Mouse (Mus musculus) stomach, postnatal 0 days (tissue): ENCODE measurements around the gene Trim12a.

Experiments used
- CTCF ChIP-seq: IDR thresholded peaks from 2 replicates; pipeline ENCODE4 v1.5.1; 2016; ENCODE audit warnings: antibody characterized with exemption, low read depth, mild to moderate bottlenecking, moderate library complexity
- EP300 ChIP-seq: optimal IDR thresholded peaks from 2 replicates; pipeline ENCODE3; 2016; ENCODE audit warnings: antibody characterized with exemption

DNA sequence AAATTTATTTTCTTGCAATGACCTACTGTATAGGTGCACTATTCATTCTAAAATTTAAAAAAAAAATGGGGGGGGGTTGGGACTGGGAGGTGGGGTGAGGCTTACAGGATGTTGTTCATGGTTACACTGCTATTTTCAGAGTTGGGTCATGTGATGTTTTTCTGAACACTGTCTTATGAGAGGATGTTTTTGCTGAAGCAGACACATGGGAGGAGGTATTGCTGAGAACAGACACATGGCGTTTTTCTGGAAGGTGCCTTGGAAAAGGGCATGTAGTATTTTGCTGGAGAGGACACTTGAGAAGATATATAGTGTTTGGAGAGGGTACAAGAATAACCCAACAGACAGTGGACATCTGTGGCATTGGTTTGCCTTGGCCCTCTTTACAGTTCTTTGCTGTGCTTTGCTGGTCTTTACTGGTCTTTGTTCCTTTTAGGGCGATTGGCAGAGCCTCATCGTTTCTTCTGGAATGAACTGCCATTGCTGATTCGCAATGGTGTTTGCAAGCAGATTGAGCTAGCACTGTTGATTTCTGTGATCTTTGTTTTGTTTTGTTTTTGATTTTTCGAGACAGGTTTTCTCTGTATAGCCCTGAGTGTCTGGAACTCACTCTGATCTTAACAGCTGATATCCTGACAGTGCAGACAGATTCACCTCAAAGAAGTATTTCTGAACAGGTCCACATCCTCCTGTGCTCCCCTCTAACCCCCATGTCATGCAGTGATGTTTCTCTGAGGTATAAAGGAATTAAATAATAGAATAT is 23.4 kb downstream of the Trim12a start:
- TF ChIP-seq CTCF (no peak), EP300 (no peak)
